In genomic region chr1:45825140-45825539, GRCm38 (mm10) we compare ENCODE assay signal across 8 mouse cellular contexts. TPM values are rescaled to one million over a fixed set of nuclear protein-coding genes. Genes with fewer than 3 reads are reported as not detected.
DNase-seq lines count a peak whose midpoint lies in the region; ATAC-seq and TF ChIP-seq lines count a peak whose summit lies in the region.

No protein-coding gene starts in this region.

- no peak overlapping the region for H3K27ac ChIP-seq in ES-E14 (ENCODE audit: insufficient read depth, low read depth, low read length, poor library complexity, severe bottlenecking)
- H3K27ac ChIP-seq in forebrain, embryonic 10.5 days, result no peak overlapping the region
- no peak overlapping the region for H3K27ac ChIP-seq in liver, embryonic 16.5 days (ENCODE audit: low read length)
- no peak overlapping the region for H3K27ac ChIP-seq in neural tube, embryonic 12.5 days

- no peaks in the 10 kb centered on the region for H3K27me3 ChIP-seq in forebrain, embryonic 10.5 days (ENCODE audit: poor library complexity, severe bottlenecking)
- H3K27me3 ChIP-seq in liver, embryonic 16.5 days (ENCODE audit: control insufficient read depth, insufficient read depth, low read depth, low read length), result no peaks in the 10 kb centered on the region
- no peaks in the 10 kb centered on the region for H3K27me3 ChIP-seq in neural tube, embryonic 12.5 days (replicated peaks)

- H3K4me2 ChIP-seq in liver, embryonic 16.5 days (ENCODE audit: low read depth, low read length), result no peak overlapping the region
- H3K4me2 ChIP-seq in neural tube, embryonic 12.5 days (replicated peaks), result no peak overlapping the region

- H3K36me3 ChIP-seq in ES-E14 (ENCODE audit: control insufficient read depth, insufficient read depth, low read length, poor library complexity, severe bottlenecking), result peaks cover 11% of the 10 kb centered on the region
- peaks cover 50% of the 10 kb centered on the region for H3K36me3 ChIP-seq in forebrain, embryonic 10.5 days (replicated peaks)
- H3K36me3 ChIP-seq in liver, embryonic 16.5 days (ENCODE audit: control insufficient read depth, insufficient read depth), result peaks cover 8% of the 10 kb centered on the region
- peaks cover 34% of the 10 kb centered on the region for H3K36me3 ChIP-seq in neural tube, embryonic 12.5 days

- ATAC-seq in liver, embryonic 16.5 days (ENCODE audit: low read depth), result peak; percentile 64
- peak; percentile 80 for ATAC-seq in neural tube, embryonic 12.5 days (ENCODE audit: low FRiP score, low read depth)

- in situ Hi-C loops in ES-E14 (cut with MboI; ENCODE audit: low sequenced_read_pairs in 2 of 2, unreplicated experiment in 2 of 2), result loop anchor here in 1 of 2 experiments (10.0 kb wide), 1 partner anchor 190 kb away; no protein-coding TSS in a partner anchor

- WGBS in forebrain, embryonic 10.5 days, result 57% methylated on average over 5 of the region's 5 CpGs
- WGBS in liver, embryonic 16.5 days (ENCODE audit: insufficient replicate concordance), result 34% methylated on average over 5 of the region's 5 CpGs
- WGBS in neural tube, embryonic 12.5 days, result 64% methylated on average over 5 of the region's 5 CpGs

- no peaks in the 10 kb centered on the region for H3K9me3 ChIP-seq in ES-E14 (ENCODE audit: control insufficient read depth, insufficient read depth, low read depth, low read length)
- H3K9me3 ChIP-seq in forebrain, embryonic 10.5 days, result no peaks in the 10 kb centered on the region
- no peaks in the 10 kb centered on the region for H3K9me3 ChIP-seq in liver, embryonic 16.5 days (replicated peaks; ENCODE audit: control insufficient read depth, low read length)
- no peaks in the 10 kb centered on the region for H3K9me3 ChIP-seq in neural tube, embryonic 12.5 days

- H3K9ac ChIP-seq in ES-E14 (ENCODE audit: insufficient read depth, low read depth, low read length, poor library complexity, severe bottlenecking), result no peak overlapping the region
- H3K9ac ChIP-seq in liver, embryonic 16.5 days (ENCODE audit: low read depth, low read length), result no peak overlapping the region
- H3K9ac ChIP-seq in neural tube, embryonic 12.5 days, result no peak overlapping the region

- intact Hi-C loops in heart, postnatal 14 days (cut with DNase I), result loop anchor here (1.0 to 5.0 kb wide), 3 partner anchors 37 to 193 kb away; no protein-coding TSS in a partner anchor

- DNase-seq in ES-E14 (ENCODE audit: low read depth, low spot score), result peak; percentile 45
- DNase-seq in c-Kit-negative CD71-positive TER-119-positive erythroid progenitor cells, embryonic 14.5 days (ENCODE audit: low read depth, low spot score), result peak; percentile 38
- peak; percentile 46 for DNase-seq in forebrain, embryonic 10.5 days (ENCODE audit: extremely low spot score, low spot score)
- peak; percentile 66 to 81 for DNase-seq in heart, postnatal 14 days
- DNase-seq in kidney, postnatal 4 days, result peak; percentile 82 to 86
- DNase-seq in thymus, postnatal 0 days (ENCODE audit: low spot score), result peak; percentile 63

- H3K4me1 ChIP-seq in ES-E14 (ENCODE audit: control insufficient read depth in 2 of 2, insufficient read depth in 2 of 2, low read length in 2 of 2, poor library complexity in 1 of 2), result peaks cover 3% of the 10 kb centered on the region in 2 experiments; a peak in 1 of 4 replicates
- no peaks in the 10 kb centered on the region for H3K4me1 ChIP-seq in forebrain, embryonic 10.5 days
- no peaks in the 10 kb centered on the region for H3K4me1 ChIP-seq in liver, embryonic 16.5 days (ENCODE audit: control insufficient read depth, low read depth, low read length)
- H3K4me1 ChIP-seq in neural tube, embryonic 12.5 days, result no peaks in the 10 kb centered on the region

- no peak overlapping the region for H3K4me3 ChIP-seq in ES-E14 (ENCODE audit: insufficient read depth in 1 of 2, low read depth in 1 of 2, low read length in 2 of 2, poor library complexity in 1 of 2, severe bottlenecking in 1 of 2)
- H3K4me3 ChIP-seq in forebrain, embryonic 10.5 days, result no peak overlapping the region
- no peak overlapping the region for H3K4me3 ChIP-seq in liver, embryonic 16.5 days (ENCODE audit: low read depth, low read length)
- no peak overlapping the region for H3K4me3 ChIP-seq in neural tube, embryonic 12.5 days

TF ChIP-seq in ES-E14, 5 proteins besides CTCF, POLR2A, EP300 and RAD21:
- 0 out of 2 replicates have a peak, but pooled peaks have one; percentile 47 for TF ChIP-seq ZC3H11A (IDR thresholded peaks at IDR 0.05; ENCODE audit: borderline replicate concordance, low read depth, low read length)
- TF ChIP-seq CHD2 (IDR thresholded peaks at IDR 0.05; ENCODE audit: low read depth, low read length), result no peak

RNA-seq across cellular contexts. Expression of gene Wdr75, which starts 30.2 kb away (rescaled TPM):
- 114 and 128 TPM in 2 replicates for total RNA-seq in ES-E14 (2012; rRNA removed)
- 94.1 and 99.5 TPM in 2 replicates for polyA plus RNA-seq in forebrain, embryonic 10.5 days (2016; fragmentation: Nextera tagmentation; extraction: Ambion mirVana)
- 10 to 100 TPM; 15.0 to 20.8 TPM for total RNA-seq in heart, postnatal 14 days (2021)
- 22.0 and 25.9 TPM in 2 replicates for polyA plus RNA-seq in liver, embryonic 16.5 days (2015; fragmentation: Nextera tagmentation; extraction: Ambion mirVana)
- polyA plus RNA-seq in neural tube, embryonic 12.5 days (2016; fragmentation: Nextera tagmentation; extraction: Ambion mirVana), result 58.0 and 62.6 TPM in 2 replicates
- 65.2 and 68.7 TPM in 2 replicates for polyA plus RNA-seq in thymus, postnatal 0 days (2015; fragmentation: Nextera tagmentation; extraction: Ambion mirVana)
